Mouse (Mus musculus) G1E (cell line): ENCODE measurements around the gene 1700034J05Rik.

Source experiments
- CTCF ChIP-seq: IDR thresholded peaks from 2 replicates; pipeline ENCODE4 v1.5.1; 2012; ENCODE audit warnings: low read depth, low read length, inconsistent platforms, mixed read lengths
- GATA1 ChIP-seq: IDR thresholded peaks from 2 replicates; pipeline ENCODE4 v1.6.1; 2012; ENCODE audit warnings: borderline replicate concordance, low read length, inconsistent platforms, mixed read lengths

GRCm38 (mm10) chr6:146939026-146939425, 15.2 kb downstream of the 1700034J05Rik start:
- no peak for TF ChIP-seq GATA1
- no peak for TF ChIP-seq CTCF
